8 mouse cellular contexts compared by ENCODE assay signal in the genomic region with DNA sequence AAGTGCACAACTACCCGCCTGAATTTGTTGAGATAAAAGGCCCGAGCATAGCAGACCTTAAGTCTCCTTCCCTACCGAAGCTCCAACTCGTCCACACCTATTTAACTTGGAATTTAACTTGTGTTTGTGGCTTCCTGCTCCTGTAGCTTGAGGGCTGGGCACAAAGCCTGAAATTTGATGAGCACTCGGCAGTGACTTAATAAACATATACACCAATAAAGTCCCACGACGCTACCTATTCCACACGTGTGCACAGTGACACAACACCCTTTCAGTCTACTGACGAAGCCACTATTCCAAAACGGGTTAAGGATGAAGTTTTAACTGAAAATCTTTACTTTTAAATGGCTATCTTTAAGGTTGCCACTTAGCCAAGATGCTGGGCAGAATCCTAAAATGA. TPM values are rescaled to one million over a fixed set of nuclear protein-coding genes. Genes with fewer than 3 reads are reported as not detected.
A peak's percentile ranks its signal among the peaks of the same experiment; 100 is the strongest.
DNase-seq lines count a peak whose midpoint lies in the region; ATAC-seq and TF ChIP-seq lines count a peak whose summit lies in the region.

No protein-coding gene starts in this region.

- H3K4me3 ChIP-seq in heart, embryonic 13.5 days: peak overlapping the region; percentile 87
- H3K4me3 ChIP-seq in ES-E14 (ENCODE audit: insufficient read depth in 1 of 2, low read depth in 1 of 2, low read length in 2 of 2, poor library complexity in 1 of 2, severe bottlenecking in 1 of 2): peak overlapping the region; percentile 74 to 83
- peak overlapping the region; percentile 77 for H3K4me3 ChIP-seq in hindbrain, embryonic 10.5 days
- H3K4me3 ChIP-seq in midbrain, embryonic 10.5 days: peak overlapping the region; percentile 63

- no peaks in the 10 kb centered on the region for H3K9me3 ChIP-seq in heart, embryonic 13.5 days
- H3K9me3 ChIP-seq in ES-E14 (ENCODE audit: control insufficient read depth, insufficient read depth, low read depth, low read length): no peaks in the 10 kb centered on the region
- no peaks in the 10 kb centered on the region for H3K9me3 ChIP-seq in hindbrain, embryonic 10.5 days
- no peaks in the 10 kb centered on the region for H3K9me3 ChIP-seq in midbrain, embryonic 10.5 days (replicated peaks)

- peak overlapping the region; percentile 89 for H3K9ac ChIP-seq in heart, embryonic 13.5 days
- peak overlapping the region; percentile 94 for H3K9ac ChIP-seq in ES-E14 (ENCODE audit: insufficient read depth, low read depth, low read length, poor library complexity, severe bottlenecking)

- H3K27me3 ChIP-seq in heart, embryonic 13.5 days (replicated peaks): no peaks in the 10 kb centered on the region
- no peaks in the 10 kb centered on the region for H3K27me3 ChIP-seq in hindbrain, embryonic 10.5 days (ENCODE audit: insufficient read depth, poor library complexity, severe bottlenecking)
- H3K27me3 ChIP-seq in midbrain, embryonic 10.5 days (ENCODE audit: low read depth, poor library complexity, severe bottlenecking): no peaks in the 10 kb centered on the region

- no peak for ATAC-seq in heart, embryonic 13.5 days (ENCODE audit: extremely low read depth, insufficient number of reproducible peaks, low FRiP score, low TSS enrichment)

- peak overlapping the region; percentile 85 for H3K4me2 ChIP-seq in heart, embryonic 13.5 days

- in situ Hi-C loops in ES-E14 (cut with MboI; ENCODE audit: low sequenced_read_pairs in 2 of 2, unreplicated experiment in 2 of 2): no loop called here

- H3K27ac ChIP-seq in heart, embryonic 13.5 days (replicated peaks): peak overlapping the region; percentile 77
- no peak overlapping the region for H3K27ac ChIP-seq in ES-E14 (ENCODE audit: insufficient read depth, low read depth, low read length, poor library complexity, severe bottlenecking)
- peak overlapping the region; percentile 85 for H3K27ac ChIP-seq in hindbrain, embryonic 10.5 days
- peak overlapping the region; percentile 76 for H3K27ac ChIP-seq in midbrain, embryonic 10.5 days (replicated peaks)

- 7% methylated on average over 10 of the region's 10 CpGs for WGBS in heart, embryonic 13.5 days
- WGBS in hindbrain, embryonic 10.5 days: 21% methylated on average over 10 of the region's 10 CpGs
- 27% methylated on average over 10 of the region's 10 CpGs for WGBS in midbrain, embryonic 10.5 days

- DNase-seq in heart, adult 18-20 months: no peak
- no peak for DNase-seq in ES-E14 (ENCODE audit: low read depth, low spot score)
- DNase-seq in hindbrain, embryonic 10.5 days (ENCODE audit: low spot score): no peak
- DNase-seq in midbrain, embryonic 10.5 days (ENCODE audit: low spot score): no peak
- DNase-seq in left cerebral cortex, adult 8-10 months (ENCODE audit: low spot score in 2 of 2): no peak
- DNase-seq in urinary bladder, postnatal 14 days (ENCODE audit: low spot score): no peak
- no peak for DNase-seq in yolk sac, embryonic 10.5 days (ENCODE audit: low spot score)

- H3K4me1 ChIP-seq in heart, embryonic 13.5 days: peaks cover 22% of the 10 kb centered on the region
- peaks cover 3 to 5% of the 10 kb centered on the region in 2 experiments; a peak in 1 of 4 replicates for H3K4me1 ChIP-seq in ES-E14 (ENCODE audit: control insufficient read depth in 2 of 2, insufficient read depth in 2 of 2, low read length in 2 of 2, poor library complexity in 1 of 2)
- H3K4me1 ChIP-seq in hindbrain, embryonic 10.5 days (replicated peaks): peaks cover 21% of the 10 kb centered on the region
- H3K4me1 ChIP-seq in midbrain, embryonic 10.5 days: peaks cover 21% of the 10 kb centered on the region

- peaks cover 38% of the 10 kb centered on the region for H3K36me3 ChIP-seq in heart, embryonic 13.5 days
- peaks cover 23% of the 10 kb centered on the region for H3K36me3 ChIP-seq in ES-E14 (ENCODE audit: control insufficient read depth, insufficient read depth, low read length, poor library complexity, severe bottlenecking)
- H3K36me3 ChIP-seq in hindbrain, embryonic 10.5 days: peaks cover 38% of the 10 kb centered on the region
- H3K36me3 ChIP-seq in midbrain, embryonic 10.5 days: peaks cover 38% of the 10 kb centered on the region

TF ChIP-seq in ES-E14, 5 proteins besides CTCF, POLR2A, EP300 and RAD21:
- TF ChIP-seq ZNF384 (IDR thresholded peaks at IDR 0.05; ENCODE audit: low read depth, low read length) (no peak), MAFK (IDR thresholded peaks at IDR 0.05; ENCODE audit: insufficient read depth, low read depth, low read length) (no peak), ZC3H11A (IDR thresholded peaks at IDR 0.05; ENCODE audit: borderline replicate concordance, low read depth, low read length) (no peak), CHD2 (IDR thresholded peaks at IDR 0.05; ENCODE audit: low read depth, low read length) (no peak), HCFC1 (IDR thresholded peaks at IDR 0.05; ENCODE audit: borderline replicate concordance, insufficient read depth, low read length) (no peak)

RNA-seq across cellular contexts. Expression of a gene that starts 0.7 kb away (rescaled TPM):
- 11.7 and 11.9 TPM in 2 replicates for polyA plus RNA-seq in heart, embryonic 13.5 days (2015; fragmentation: Nextera tagmentation; extraction: Ambion mirVana)
- 1 to 10 TPM; 4.6 to 4.9 TPM for total RNA-seq in heart, adult 18-20 months (2021)
- total RNA-seq in ES-E14 (2012; rRNA removed): 26.8 and 30.5 TPM in 2 replicates
- 21.3 and 27.8 TPM in 2 replicates for polyA plus RNA-seq in hindbrain, embryonic 10.5 days (2016; fragmentation: Nextera tagmentation; extraction: Ambion mirVana)
- polyA plus RNA-seq in midbrain, embryonic 10.5 days (2016; fragmentation: Nextera tagmentation; extraction: Ambion mirVana): 26.7 and 28.5 TPM in 2 replicates
- total RNA-seq in left cerebral cortex, adult 8-10 months (2022): 10 to 100 TPM; 11.9 to 16.4 (median 13.2) TPM

RNA-seq across cellular contexts. Expression of a gene that starts 22.7 kb away (rescaled TPM):
- 31.5 and 35.0 TPM in 2 replicates for polyA plus RNA-seq in heart, embryonic 13.5 days (2015; fragmentation: Nextera tagmentation; extraction: Ambion mirVana)
- total RNA-seq in heart, adult 18-20 months (2021): 10 to 100 TPM; 19.4 to 24.3 TPM
- total RNA-seq in ES-E14 (2012; rRNA removed): 4.3 and 7.3 TPM in 2 replicates
- 52.3 and 52.5 TPM in 2 replicates for polyA plus RNA-seq in hindbrain, embryonic 10.5 days (2016; fragmentation: Nextera tagmentation; extraction: Ambion mirVana)
- polyA plus RNA-seq in midbrain, embryonic 10.5 days (2016; fragmentation: Nextera tagmentation; extraction: Ambion mirVana): 52.3 and 53.0 TPM in 2 replicates
- 100 to 1,000 TPM in 3 of 4 experiments, 10 to 100 TPM in 1; 97.3 to 120 (median 106) TPM for total RNA-seq in left cerebral cortex, adult 8-10 months (2022)
